Mouse (Mus musculus) testis, adult 2 months (tissue): ENCODE data around the gene Sars. TPM values are rescaled to one million over a fixed set of nuclear protein-coding genes. Genes with fewer than 3 reads are reported as not detected.

Experiments used
- H3K27ac ChIP-seq: fragments of 200-500 bp; 2 replicates; pipeline ENCODE4 v1.5.1; 2012; ENCODE audit warnings: low read depth, low read length; ENCODE audit not compliant: control insufficient read depth, insufficient read depth
- H3K27me3 ChIP-seq: fragments of 200-500 bp; 2 replicates; pipeline ENCODE4 v1.6.1; 2012; ENCODE audit warnings: mild to moderate bottlenecking, low read length, moderate library complexity; ENCODE audit not compliant: control insufficient read depth, insufficient read depth
- H3K36me3 ChIP-seq: fragments of 200-500 bp; 2 replicates; pipeline ENCODE4 v1.6.1; 2012; ENCODE audit warnings: mild to moderate bottlenecking, low read length; ENCODE audit not compliant: control insufficient read depth, insufficient read depth
- H3K4me1 ChIP-seq: fragments of 200-500 bp; 2 replicates; pipeline ENCODE4 v1.6.1; 2012; ENCODE audit warnings: low read length; ENCODE audit not compliant: control insufficient read depth, insufficient read depth
- H3K4me3 ChIP-seq: fragments of 200-500 bp; 2 replicates; pipeline ENCODE4 v1.5.1; 2012; ENCODE audit warnings: low read depth, mild to moderate bottlenecking, low read length, moderate library complexity, mixed read lengths; ENCODE audit not compliant: control insufficient read depth
- CTCF ChIP-seq: fragments of 200-500 bp; IDR thresholded peaks from 2 replicates; pipeline ENCODE4 v1.5.1; 2012; ENCODE audit warnings: low read depth, mild to moderate bottlenecking, inconsistent platforms, low read length, moderate library complexity; ENCODE audit not compliant: control insufficient read depth, insufficient read depth, insufficient replicate concordance
- POLR2A ChIP-seq: fragments of 200-500 bp; IDR thresholded peaks from 2 replicates; pipeline ENCODE4 v1.6.1; 2012; ENCODE audit warnings: low read depth, mild to moderate bottlenecking, inconsistent platforms, low read length, moderate library complexity; ENCODE audit not compliant: control insufficient read depth
- polyA plus RNA-seq: library from polyadenylated mRNA; depleted of rRNA; stranded (reverse); fragments of >200 nt; gene quantifications from 2 replicates; pipeline ENCODE4 v1.2.3, GENCODE M21; 2012; rRNA removed

The Sars gene
- polyA plus RNA-seq, 1 experiment, result 14.4 TPM

DNA sequence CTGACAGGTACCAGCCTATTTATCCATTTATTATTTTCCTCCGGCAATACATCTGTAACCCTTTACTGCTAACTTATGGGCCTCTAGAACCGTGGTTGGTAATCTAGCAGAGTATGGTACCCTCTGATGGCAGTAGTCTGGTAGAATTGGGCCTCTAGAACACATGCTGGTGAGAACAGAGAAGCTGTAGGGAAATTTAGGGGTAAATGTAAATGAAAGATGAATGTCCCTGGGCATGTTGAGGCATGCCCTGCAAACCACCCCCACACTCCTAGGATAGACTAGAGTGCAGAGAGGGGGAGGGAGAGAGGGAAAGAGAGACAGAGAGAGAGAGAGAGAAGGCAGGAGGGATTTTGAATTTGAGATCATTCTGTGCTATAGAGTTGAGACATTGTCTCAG is 60.6 kb downstream of the Sars start:
- Histone ChIP-seq H3K36me3 (no peaks in the 10 kb centered on the region), H3K4me1 (peaks cover 8% of the 10 kb centered on the region; the same call in 1 of the 2 replicates)

DNA sequence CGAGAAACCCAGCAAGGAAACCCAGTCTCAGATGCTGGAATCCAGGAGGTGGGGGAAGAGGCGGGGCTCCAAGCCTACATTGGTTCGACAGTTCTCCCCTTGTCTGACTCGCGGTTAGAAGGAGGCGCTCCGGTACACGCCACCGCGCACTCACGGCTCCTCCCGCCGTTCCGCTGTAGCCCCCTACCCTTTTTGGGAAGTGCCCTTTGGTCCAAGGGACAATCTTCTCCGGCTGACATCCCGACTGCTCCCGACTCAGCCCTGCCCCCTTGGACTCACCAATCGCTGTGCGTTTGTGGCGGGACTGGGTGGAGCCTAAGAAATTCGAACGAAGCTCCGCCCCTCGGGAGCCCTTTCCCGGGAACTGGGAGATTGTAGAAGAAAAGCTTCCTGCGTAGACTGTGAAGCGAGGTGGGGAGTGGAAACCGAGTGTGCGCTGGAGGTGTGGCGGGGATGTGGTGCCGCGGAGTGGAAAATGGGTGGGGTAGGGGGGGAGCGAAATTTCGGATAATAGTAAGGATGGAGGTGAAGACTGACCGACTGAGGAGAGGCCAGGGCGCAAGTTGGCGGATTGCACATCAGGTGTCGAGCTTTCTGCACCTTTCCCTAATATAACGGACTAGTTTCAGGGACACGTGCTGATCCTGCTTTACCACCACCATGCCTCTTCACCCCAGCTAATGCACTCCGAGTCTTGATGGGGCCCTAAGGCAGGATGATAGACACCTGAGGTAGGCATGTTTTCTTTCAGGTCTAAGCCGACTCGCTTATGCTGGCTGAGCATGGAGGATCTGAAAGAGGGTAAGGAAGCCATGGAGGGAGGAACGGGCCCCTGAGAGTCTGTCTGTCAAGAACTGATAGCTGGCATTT is 61.3 kb downstream of the Sars start, which contains the start of gene Psrc1:
Psrc1 (plus strand) TSS at position 355 of the 870 bp plus-strand sequence.
- Histone ChIP-seq H3K4me1 (peaks cover 8% of the 10 kb centered on the region; the same call in 1 of the 2 replicates), H3K36me3 (no peaks in the 10 kb centered on the region), H3K27ac (no peak within 1 kb of the TSS), H3K27me3 (no peaks in the 10 kb centered on the region), H3K4me3 (peak within 1 kb of the TSS; percentile 91)
- TF ChIP-seq POLR2A (no peak), CTCF (no peak)

More for the DNA sequence above, 60.6 kb downstream of the Sars start:
- Histone ChIP-seq H3K27ac (no peak overlapping the region), H3K4me3 (no peak overlapping the region), H3K27me3 (no peaks in the 10 kb centered on the region)
- TF ChIP-seq POLR2A, result no peak
- no peak for TF ChIP-seq CTCF

DNA sequence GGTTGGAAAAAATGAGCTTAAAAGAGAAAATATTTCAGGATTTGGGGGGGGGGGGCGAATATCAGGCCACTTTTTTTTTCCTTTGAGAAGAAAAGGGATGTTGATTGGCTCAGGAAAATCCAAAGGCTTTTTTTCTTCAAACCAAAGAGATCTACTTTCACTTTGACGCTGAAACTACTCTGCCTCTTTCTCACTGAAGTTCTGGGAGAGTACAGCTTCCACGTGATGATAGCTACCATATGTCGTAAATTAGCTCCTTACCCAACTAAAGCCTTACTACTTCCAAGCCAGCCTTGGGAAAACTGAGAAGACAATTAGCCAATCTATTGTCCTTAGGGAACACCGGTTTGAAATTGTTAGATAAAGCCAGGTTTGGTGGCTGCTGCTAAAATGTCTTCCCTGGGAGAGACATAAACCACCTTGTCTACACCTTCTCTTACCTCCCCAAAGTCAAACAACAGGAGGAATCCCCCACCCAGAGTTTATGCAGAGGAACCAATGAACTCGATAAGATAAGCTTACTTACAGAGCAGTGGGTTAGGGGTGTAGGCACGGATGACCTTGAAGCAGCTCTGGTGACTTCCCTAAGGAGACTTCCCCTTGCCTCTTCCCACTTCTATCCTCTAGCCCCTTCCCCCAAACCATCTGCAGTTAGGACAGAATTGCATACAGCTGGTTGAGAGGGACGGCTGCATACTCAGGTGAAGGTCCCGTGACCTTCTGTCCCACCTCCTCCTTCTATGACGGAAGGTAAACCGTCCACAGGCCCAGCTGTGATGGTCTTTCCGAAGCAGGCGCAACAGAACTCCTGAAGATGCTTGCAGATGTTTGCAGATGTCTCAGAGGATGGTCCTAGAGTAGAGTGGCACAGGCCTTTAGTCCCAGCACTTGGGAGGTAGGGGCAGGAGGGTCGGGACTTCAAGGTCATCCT is 62.8 kb downstream of the Sars start:
- Histone ChIP-seq H3K4me1 (peaks cover 8% of the 10 kb centered on the region; the same call in 1 of the 2 replicates), H3K4me3 (no peak overlapping the region), H3K27ac (no peak overlapping the region), H3K36me3 (no peaks in the 10 kb centered on the region), H3K27me3 (no peaks in the 10 kb centered on the region)
- TF ChIP-seq CTCF (no peak), POLR2A (no peak)

DNA sequence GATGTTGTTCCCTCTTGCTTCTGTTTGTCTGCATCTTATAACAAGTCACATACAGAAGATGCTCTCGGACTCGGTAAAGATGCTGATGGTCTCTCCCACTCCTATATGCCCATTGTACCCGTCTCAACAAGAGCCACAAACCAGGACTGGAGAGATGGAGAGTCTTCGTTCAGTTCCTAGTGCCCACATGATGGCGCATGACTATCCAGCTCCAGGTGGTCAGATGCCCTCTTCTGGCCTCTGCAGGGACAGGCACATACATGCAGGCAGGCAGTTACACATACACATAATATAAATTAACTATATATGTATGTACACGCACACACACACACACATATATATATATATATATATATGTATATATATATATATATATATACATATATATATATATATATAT is 64.3 kb downstream of the Sars start:
- Histone ChIP-seq H3K27ac (no peak overlapping the region), H3K27me3 (no peaks in the 10 kb centered on the region), H3K4me3 (no peak overlapping the region), H3K4me1 (peaks cover 8% of the 10 kb centered on the region; the same call in 1 of the 2 replicates), H3K36me3 (no peaks in the 10 kb centered on the region)
- TF ChIP-seq POLR2A (no peak), CTCF (peak; percentile 20; the same call in 1 of the 2 replicates)

DNA sequence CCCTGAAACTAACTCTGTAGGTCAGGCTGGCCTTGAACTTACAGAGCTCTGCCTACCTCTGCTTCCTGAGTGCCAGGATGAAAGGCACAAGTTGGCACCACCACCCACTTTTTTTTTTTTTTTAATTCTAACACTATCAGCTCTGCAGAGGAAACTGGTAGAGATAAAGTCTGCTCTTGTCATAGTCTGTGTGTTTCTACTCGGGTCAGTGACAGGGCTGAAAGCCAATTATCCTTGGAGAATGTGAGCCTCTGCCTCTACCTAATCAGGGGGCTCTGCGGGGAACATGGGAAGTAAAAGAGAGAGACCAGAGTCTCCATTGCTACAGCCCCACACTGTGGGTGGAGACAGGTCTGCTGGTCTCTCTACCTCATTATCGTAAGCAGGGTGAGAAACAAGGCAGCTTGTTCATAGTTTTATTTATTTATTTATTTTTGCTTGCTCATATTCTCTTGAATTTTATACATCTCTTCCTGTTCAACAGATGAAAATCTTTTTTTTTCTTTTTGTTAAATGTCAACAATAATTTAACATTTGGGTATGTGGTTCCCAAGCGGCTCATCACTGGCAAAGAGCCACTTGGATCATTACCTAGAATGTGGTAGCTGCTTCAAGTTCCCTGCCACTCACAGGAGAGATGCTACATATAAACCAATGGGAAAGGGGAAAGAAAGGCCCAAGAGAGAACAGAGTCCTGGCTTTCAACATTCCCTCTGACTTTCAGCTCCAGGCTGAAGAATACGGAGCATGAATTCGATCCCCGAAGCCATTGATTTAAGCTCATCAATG is 65.9 kb downstream of the Sars start:
- TF ChIP-seq POLR2A (no peak), CTCF (no peak)
- no peak overlapping the region for H3K4me3 ChIP-seq
- no peak overlapping the region for H3K27ac ChIP-seq
- peaks cover 7% of the 10 kb centered on the region; the same call in 1 of the 2 replicates for H3K4me1 ChIP-seq
- no peaks in the 10 kb centered on the region for H3K27me3 ChIP-seq
- H3K36me3 ChIP-seq, result no peaks in the 10 kb centered on the region

Other genes starting within 250 kb of the Sars start
- gene Cyb561d1, start 244.0 kb downstream of the Sars start, polyA plus RNA-seq, result 1.7 and 2.2 TPM in 2 replicates
- gene Atxn7l2, start 234.3 kb downstream of the Sars start, polyA plus RNA-seq, result 9.2 and 11.0 TPM in 2 replicates
- gene Sypl2, start 218.6 kb downstream of the Sars start, polyA plus RNA-seq, result 0.59 and 0.88 TPM in 2 replicates
- gene Psma5, start 188.3 kb downstream of the Sars start, polyA plus RNA-seq, result 31.5 and 38.2 TPM in 2 replicates
- gene Sort1, start 161.1 kb downstream of the Sars start, polyA plus RNA-seq, result 51.4 and 55.4 TPM in 2 replicates
- gene Mybphl, start 80.3 kb downstream of the Sars start, polyA plus RNA-seq, result 0.12 and 0.20 TPM in 2 replicates
- gene Psrc1, start 61.4 kb downstream of the Sars start, polyA plus RNA-seq, result 0.54 and 1.1 TPM in 2 replicates
- gene Celsr2, start 29.7 kb downstream of the Sars start, polyA plus RNA-seq, result 17.0 and 17.7 TPM in 2 replicates
- 680 and 743 TPM in 2 replicates for gene 1700013F07Rik, start 88.9 kb upstream of the Sars start, polyA plus RNA-seq
- gene 5330417C22Rik, start 91.3 kb upstream of the Sars start, polyA plus RNA-seq, result 144 and 149 TPM in 2 replicates
- 3.2 and 4.0 TPM in 2 replicates for gene Tmem167b, start 117.3 kb upstream of the Sars start, polyA plus RNA-seq
- gene Taf13, start 126.5 kb upstream of the Sars start, polyA plus RNA-seq, result 7.3 and 12.1 TPM in 2 replicates
- 11.2 and 14.3 TPM in 2 replicates for gene Wdr47, start 146.1 kb upstream of the Sars start, polyA plus RNA-seq
- 22.7 and 27.3 TPM in 2 replicates for gene Clcc1, start 208.7 kb upstream of the Sars start, polyA plus RNA-seq